Mouse (Mus musculus): Measurements from ENCODE around the gene Vmn2r50.
"Not testable (repeated sequence)": the region's sequence is repeated elsewhere in the genome, so short reads cannot be mapped to it uniquely, and the experiment has no call there.

Gene Vmn2r50

GRCm38 (mm10) chr7:10053196-10053595 is at the start of gene Vmn2r50:
Gene Vmn2r50 (minus strand): TSS chr7:10053296.
- not testable (repeated sequence) for DNase-seq

GRCm38 (mm10) chr7:9992157-9992556 is 60.9 kb downstream of the Vmn2r50 start, which contains the start of gene Vmn2r49:
Gene Vmn2r49 (minus strand): TSS chr7:9992257.
- DNase-seq: not testable (repeated sequence)
